Mouse (Mus musculus) cerebellum, adult 2 months (tissue): Measurements from ENCODE around the gene Mpi.

ENCODE experiments used
- CTCF ChIP-seq: fragments of 200-500 bp; IDR thresholded peaks from 2 replicates; pipeline ENCODE4 v1.5.1; 2011; ENCODE audit warnings: low read depth, mild to moderate bottlenecking, control low read depth, low read length, moderate library complexity, borderline replicate concordance; ENCODE audit not compliant: insufficient read depth
- POLR2A ChIP-seq: fragments of 200-500 bp; IDR thresholded peaks from 2 replicates; pipeline ENCODE4 v1.6.1; 2011; ENCODE audit warnings: low read length, control low read depth, borderline replicate concordance; ENCODE audit not compliant: insufficient read depth

- TF ChIP-seq CTCF (no peak), POLR2A (no peak)
These were observed 46.9 kb downstream of the Mpi start for GRCm38 (mm10) chr9:57505700-57506099.
